Mouse (Mus musculus) testis, adult 2 months (tissue): ENCODE data around the gene Noc4l.

ENCODE experiments used
- CTCF ChIP-seq: fragments of 200-500 bp; IDR thresholded peaks from 2 replicates; pipeline ENCODE4 v1.5.1; 2012; ENCODE audit warnings: low read depth, mild to moderate bottlenecking, inconsistent platforms, low read length, moderate library complexity; ENCODE audit not compliant: control insufficient read depth, insufficient read depth, insufficient replicate concordance
- POLR2A ChIP-seq: fragments of 200-500 bp; IDR thresholded peaks from 2 replicates; pipeline ENCODE4 v1.6.1; 2012; ENCODE audit warnings: low read depth, mild to moderate bottlenecking, inconsistent platforms, low read length, moderate library complexity; ENCODE audit not compliant: control insufficient read depth

- TF ChIP-seq CTCF (no peak), POLR2A (no peak)
These were observed 43.8 kb downstream of the Noc4l start for GRCm38 (mm10) chr5:110609425-110609824.
